Mouse (Mus musculus): Measurements from ENCODE around the gene Tmem59l.
"Not testable (repeated sequence)": the region's sequence is repeated elsewhere in the genome, so short reads cannot be mapped to it uniquely, and the experiment has no call there.

The Tmem59l gene

DNA sequence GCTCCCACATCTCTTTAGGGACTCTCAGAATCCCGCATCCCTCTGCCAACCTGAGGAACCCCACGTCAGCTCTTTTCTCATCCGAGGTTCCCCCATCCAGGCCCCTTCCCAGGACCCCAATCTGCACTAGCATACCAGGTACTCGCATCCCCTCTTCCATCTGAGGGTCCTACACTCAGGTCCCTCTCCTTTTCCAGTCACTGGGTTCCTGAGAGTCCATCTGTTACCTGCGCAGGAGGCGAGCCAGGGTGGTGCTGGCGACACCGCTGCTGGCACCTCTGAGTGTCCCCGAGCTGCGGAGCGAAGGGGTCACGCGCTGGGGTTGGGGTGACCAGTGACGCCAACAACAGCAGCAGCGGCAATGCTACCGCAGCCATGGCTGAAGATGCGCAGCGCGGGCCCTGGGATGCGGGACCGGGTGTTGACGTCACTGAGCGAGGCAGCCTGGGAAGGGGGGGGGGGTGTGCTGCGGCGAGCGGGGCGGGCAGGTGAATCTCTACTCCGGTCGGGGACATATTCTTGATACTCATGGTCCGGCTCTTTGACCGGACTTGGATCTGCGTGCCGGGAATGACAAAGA is at the start of gene Tmem59l:
TSS of gene Tmem59l (minus strand) at position 418 of the 580 bp plus-strand sequence.
- peak; percentile 63 to 70 for DNase-seq (ENCODE audit: low spot score in 2 of 2)

GRCm38 (mm10) chr8:70535701-70536100 is 48.5 kb upstream of the Tmem59l start:
- no peak for DNase-seq (ENCODE audit: low spot score in 2 of 2)

DNA sequence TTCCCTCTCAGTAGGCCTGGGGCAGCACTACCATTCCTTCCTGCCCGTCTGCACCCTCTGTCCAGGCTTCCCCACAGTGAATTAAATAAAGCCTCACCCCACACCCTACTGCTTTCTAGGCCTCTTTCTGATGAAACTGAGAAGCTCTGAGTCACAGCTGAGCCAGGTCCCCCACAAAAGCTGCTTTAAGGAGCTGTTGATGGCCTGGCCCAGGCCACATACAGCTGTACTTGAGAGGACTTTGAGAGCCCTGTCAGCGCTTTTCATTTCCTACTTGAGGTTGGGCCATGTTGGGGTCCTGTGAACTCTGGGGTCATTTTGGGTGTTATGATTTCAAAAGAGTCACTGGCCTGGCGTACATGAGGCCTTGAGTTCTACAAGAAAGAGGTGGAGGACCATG is 48.1 kb upstream of the Tmem59l start:
- DNase-seq (ENCODE audit: low spot score in 2 of 2) = no peak

GRCm38 (mm10) chr8:70534281-70534680 is 47.1 kb upstream of the Tmem59l start:
- peak; percentile 35 to 51 for DNase-seq (ENCODE audit: low spot score in 2 of 2)

DNA sequence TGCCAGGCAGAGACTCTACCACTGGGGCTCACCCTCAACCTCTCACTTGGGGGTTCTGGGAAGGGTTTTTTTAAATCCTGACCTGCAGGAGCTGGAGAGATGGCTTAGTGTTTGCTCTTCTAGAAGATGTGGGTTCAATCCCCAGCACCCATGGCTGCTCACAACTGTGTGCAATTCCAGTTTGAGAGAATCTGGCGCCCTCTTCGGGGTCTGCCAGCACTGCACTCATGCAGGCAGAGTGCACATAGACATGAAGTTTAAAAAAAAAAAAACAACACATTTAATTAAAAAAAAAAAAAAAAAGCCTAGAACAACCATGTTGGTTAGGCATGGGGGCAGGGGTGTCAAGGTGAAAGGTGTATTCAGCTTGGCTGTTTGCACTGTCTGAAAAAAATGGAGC is 43.2 kb upstream of the Tmem59l start:
- no peak for DNase-seq (ENCODE audit: low spot score in 2 of 2)

DNA sequence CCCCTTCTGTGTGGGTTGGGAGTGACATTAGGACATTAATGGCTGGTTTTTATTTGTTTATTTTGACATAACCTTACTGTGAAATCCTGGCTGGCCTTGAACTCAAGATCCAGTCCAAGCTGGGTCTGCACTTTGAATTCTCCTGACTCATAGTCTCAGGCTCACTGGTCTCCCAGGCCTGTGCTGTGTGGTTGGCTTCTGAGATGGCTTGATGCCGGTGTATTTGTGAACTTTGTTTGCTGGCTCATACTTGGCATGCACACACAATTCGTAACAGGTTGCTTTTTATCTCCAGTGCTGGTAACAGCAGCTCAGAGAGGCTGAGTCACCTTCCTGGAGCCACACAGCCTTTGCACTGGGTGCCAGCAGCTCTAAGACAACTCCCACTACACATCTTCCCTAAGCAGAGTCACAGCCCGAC is 42.6 kb upstream of the Tmem59l start:
- no peak for DNase-seq (ENCODE audit: low spot score in 2 of 2)

GRCm38 (mm10) chr8:70529299-70529698 is 42.1 kb upstream of the Tmem59l start:
- no peak for DNase-seq (ENCODE audit: low spot score in 2 of 2)

DNA sequence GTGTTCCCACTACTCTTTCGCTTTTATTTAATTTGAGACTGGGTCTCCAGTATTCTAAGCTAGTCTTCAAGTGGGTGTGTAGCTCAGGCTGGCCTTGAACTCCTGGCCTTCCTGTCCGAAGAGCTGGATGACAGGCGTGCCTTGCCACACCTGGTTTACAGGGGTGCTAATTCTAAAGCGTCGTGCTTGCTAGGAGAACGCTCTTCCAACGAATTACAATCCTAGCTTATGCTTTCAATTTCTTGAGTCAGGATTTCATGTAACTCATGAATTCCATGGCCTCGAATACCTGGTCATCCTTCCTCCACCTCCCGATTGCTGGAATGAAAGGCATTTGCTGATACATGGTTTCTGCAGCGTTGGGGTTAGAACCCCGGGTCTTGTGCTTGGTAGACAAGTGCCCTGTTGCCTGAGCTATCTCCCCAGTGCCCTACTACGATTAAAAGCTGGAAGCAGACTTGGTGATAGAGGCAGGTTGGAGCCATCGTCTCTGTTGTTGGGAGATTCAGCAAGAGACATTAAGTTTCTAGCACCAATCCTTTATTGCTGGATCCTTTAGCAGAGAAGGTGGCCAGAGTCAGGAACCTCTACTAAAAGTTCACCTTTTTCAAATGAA is 41.1 kb upstream of the Tmem59l start:
- no peak for DNase-seq (ENCODE audit: low spot score in 2 of 2)

DNA sequence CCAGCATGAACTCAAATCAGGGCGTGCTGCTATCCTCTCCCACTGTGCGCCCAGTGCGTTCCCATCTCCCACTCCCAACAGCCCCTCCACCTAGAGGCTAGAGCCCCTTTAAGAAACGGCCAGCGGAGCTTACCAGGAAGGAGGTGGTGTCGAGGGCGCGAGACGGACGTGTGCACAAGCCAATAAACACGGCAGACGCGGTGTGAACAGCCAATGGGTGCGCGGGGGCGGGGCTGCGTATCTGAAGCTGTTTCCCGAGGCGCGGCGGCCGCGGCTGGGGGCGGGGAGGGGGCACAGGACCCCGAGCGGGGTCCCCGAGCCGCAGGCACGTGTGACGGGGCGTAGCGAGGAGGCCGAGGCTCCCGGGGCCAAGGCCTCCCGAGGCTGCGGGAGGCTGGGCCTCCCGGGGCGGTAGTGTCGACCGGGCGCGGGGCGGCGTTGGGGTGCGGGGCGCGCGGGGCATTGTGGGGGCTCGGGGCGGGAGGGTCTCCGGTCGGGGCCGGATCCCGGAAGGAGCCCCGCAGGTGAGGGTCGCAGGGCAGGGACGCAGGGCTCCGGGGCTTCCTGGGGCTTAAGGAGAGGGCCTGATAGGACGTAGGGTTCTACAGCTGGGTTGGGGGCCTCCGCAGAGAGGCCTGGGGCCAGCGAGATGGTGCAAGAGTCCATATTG is 40.5 kb upstream of the Tmem59l start, which contains the start of the genes Fkbp8 and Kxd1:
TSS of gene Fkbp8 (plus strand) at position 213 of the 670 bp plus-strand sequence.
TSS of gene Kxd1 (minus strand) at position 445 of the 670 bp plus-strand sequence.
- peak; percentile 99 to 100 for DNase-seq (ENCODE audit: low spot score in 2 of 2)

- no peak for DNase-seq (ENCODE audit: low spot score in 2 of 2)
Observed at GRCm38 (mm10) chr8:70527111-70527511, 40.0 kb upstream of the Tmem59l start.

- peak; percentile 95 to 96 for DNase-seq (ENCODE audit: low spot score in 2 of 2)
Observed at GRCm38 (mm10) chr8:70522592-70523403, 35.6 kb upstream of the Tmem59l start.

DNA sequence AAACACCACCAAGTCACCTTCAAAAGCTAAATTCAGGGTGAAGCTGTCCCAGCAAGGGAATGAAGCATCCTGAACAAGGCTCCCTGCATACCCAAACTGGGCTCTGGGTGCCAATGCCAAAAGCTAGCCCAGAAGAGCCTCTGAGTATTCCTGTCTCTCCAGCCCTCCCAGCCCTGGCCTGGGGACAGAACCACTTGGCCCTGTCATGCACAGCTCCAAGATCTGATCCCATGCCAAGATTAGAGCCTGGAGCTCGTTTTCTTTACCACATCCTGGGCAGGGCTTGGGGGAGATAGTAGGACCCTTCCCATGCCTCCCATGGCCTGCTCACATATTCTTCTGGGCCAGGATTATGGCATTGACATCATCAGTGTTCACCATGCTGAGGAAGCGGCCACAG is 32.4 kb upstream of the Tmem59l start:
- DNase-seq (ENCODE audit: low spot score in 2 of 2) = no peak

DNA sequence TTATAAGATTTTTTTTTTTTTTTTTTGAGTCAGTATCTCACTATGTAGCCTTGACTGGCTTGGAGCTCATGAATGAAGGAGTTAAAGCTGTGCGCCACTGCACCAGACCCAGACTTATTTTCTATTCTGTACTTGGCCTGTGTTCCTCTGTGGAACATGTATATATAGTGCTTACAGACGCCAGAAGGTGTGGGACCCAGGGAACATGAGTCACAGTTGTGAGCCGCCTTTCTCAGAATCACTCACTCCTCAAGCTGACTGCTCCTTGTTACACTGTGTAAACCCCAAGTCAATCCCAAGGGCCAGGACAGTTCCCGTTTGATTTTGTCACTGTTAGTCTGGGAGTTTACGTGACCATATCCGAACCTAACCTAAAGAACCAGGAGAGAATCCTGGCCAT is 31.9 kb upstream of the Tmem59l start:
- no peak for DNase-seq (ENCODE audit: low spot score in 2 of 2)

DNA sequence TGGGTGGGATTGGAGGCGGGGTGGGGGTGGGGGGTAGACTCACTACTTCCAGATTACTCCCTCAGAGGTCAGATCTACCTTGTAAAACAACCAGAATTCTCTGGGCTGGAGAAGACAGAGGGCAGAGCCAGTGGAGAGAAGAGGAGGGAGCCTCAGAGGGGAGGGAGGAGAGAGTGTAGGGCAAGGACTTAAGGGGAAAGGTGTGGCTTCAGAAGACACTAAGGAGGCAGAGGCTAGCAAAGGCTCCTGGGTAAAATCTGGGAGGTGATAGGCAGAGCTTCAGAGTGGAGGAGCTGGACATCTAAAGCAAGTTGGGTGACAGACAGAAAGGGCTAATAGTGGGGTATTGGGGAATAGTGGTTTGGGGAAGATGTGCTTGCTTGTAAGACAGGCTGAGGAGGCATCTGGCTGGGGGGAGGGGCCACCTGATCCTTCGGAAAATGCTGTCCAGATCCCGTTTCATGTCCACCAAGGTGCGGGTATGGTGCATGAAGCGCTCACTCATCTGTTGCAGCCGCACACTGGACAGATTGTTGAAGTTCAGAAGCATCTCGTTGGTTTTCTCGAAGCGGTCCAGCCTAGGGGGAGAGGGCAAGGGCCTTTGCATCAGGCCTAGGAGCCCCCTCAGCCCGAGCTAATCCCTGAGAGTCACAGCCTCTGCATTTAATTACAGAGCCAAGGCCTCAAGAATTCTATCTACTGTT is 30.9 kb upstream of the Tmem59l start:
- DNase-seq (ENCODE audit: low spot score in 2 of 2) = no peak

DNA sequence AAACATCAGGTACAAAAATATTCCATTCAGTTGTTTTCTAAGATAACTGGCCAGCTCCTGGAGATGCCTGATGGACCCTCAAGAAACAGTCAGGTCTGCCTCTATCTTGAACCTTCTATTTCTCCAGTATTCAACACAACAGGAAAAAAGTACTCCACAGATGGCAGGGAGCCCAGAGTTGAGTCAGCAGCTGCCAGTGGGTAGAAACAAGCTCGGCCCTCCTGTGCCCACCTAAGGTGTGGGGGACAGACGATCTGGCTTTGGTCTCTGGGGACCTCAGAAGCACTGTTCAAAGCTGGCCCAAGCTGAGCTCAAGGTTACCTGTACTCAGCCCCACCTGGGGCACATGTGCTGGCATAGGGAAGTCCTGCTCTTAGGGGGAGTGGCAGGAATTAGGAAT is 26.3 kb upstream of the Tmem59l start:
- peak; percentile 76 for DNase-seq (ENCODE audit: low spot score in 2 of 2)

GRCm38 (mm10) chr8:70512253-70512903 is 25.2 kb upstream of the Tmem59l start:
- DNase-seq (ENCODE audit: low spot score in 2 of 2) = no peak

- DNase-seq (ENCODE audit: low spot score in 2 of 2) = no peak
Observed at GRCm38 (mm10) chr8:70511770-70512169, 24.6 kb upstream of the Tmem59l start.

- not testable (repeated sequence) for DNase-seq (ENCODE audit: low spot score in 2 of 2)
Observed at GRCm38 (mm10) chr8:70511174-70511573, 24.0 kb upstream of the Tmem59l start.

DNA sequence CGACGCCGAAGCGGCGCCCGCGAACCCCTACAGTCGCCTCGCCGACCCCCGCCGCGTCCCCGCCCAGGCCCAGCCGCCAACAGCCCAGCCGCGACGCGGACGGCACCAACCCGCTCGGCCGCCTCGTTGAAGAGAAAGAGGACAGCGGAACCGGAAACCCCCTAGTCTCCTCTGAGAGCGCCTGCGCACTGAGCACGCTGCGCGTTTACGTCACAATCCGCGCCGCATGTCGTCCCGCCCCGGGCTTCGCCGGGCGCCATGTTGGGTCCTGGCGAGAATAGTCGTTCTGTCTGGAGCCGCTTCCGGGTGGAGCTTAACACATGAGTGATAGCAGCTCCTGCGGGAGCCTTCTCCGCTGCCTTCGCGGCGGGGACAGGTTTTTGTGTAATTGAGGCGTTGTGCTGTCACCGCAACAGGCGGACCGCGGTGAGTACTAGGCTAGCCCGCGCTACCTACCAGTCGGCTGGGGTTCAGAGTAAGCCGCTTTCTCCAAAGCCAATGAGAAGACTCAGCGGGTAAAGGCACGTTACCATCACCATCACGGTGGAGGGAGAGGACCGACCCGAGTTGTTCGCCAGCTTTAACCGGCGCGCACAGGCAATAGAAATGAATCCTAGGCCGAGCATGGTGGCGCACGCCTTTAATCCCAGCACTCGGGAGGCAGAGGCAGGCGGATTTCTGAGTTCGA is 23.2 kb upstream of the Tmem59l start, which contains the start of gene Uba52:
TSS of gene Uba52 (minus strand) at position 574 of the 688 bp plus-strand sequence.
- DNase-seq (ENCODE audit: low spot score in 2 of 2) = peak; percentile 98

- no peak for DNase-seq (ENCODE audit: low spot score in 2 of 2)
Observed at GRCm38 (mm10) chr8:70509281-70509952, 22.3 kb upstream of the Tmem59l start.
